Mouse (Mus musculus) thymus, adult 2 months (tissue): Measurements from ENCODE around the gene C8a.

Source experiments
- CTCF ChIP-seq: fragments of 200-500 bp; IDR thresholded peaks from 2 replicates; pipeline ENCODE4 v1.5.1; 2012; ENCODE audit warnings: mild to moderate bottlenecking, control low read depth, low read length, moderate library complexity, borderline replicate concordance; ENCODE audit not compliant: control insufficient read depth, poor library complexity, insufficient read depth; ENCODE audit errors: extremely low read depth
- POLR2A ChIP-seq: fragments of 200-500 bp; IDR thresholded peaks from 2 replicates; pipeline ENCODE4 v1.6.1; 2012; ENCODE audit warnings: mild to moderate bottlenecking, low read length, control low read depth, moderate library complexity; ENCODE audit not compliant: control insufficient read depth, poor library complexity, insufficient read depth; ENCODE audit errors: extremely low read depth

GRCm38 (mm10) chr4:104823597-104824101, 52.5 kb downstream of the C8a start:
- TF ChIP-seq CTCF: no peak
- TF ChIP-seq POLR2A: no peak
